Mouse (Mus musculus): ENCODE data around the gene Ndufc1.
"Not testable (repeated sequence)": the region's sequence is repeated elsewhere in the genome, so short reads cannot be mapped to it uniquely, and the experiment has no call there.

Gene Ndufc1

GRCm38 (mm10) chr3:51368011-51368410, 40.8 kb downstream of the Ndufc1 start:
- DNase-seq (ENCODE audit: low read depth, low spot score) = no peak

GRCm38 (mm10) chr3:51366926-51367325, 41.9 kb downstream of the Ndufc1 start:
- DNase-seq (ENCODE audit: low read depth, low spot score) = no peak

- DNase-seq (ENCODE audit: low read depth, low spot score) = no peak
Measured at GRCm38 (mm10) chr3:51365517-51365882, 43.3 kb downstream of the Ndufc1 start.

GRCm38 (mm10) chr3:51364703-51365516, 43.9 kb downstream of the Ndufc1 start:
- DNase-seq (ENCODE audit: low read depth, low spot score) = peak; percentile 61

DNA sequence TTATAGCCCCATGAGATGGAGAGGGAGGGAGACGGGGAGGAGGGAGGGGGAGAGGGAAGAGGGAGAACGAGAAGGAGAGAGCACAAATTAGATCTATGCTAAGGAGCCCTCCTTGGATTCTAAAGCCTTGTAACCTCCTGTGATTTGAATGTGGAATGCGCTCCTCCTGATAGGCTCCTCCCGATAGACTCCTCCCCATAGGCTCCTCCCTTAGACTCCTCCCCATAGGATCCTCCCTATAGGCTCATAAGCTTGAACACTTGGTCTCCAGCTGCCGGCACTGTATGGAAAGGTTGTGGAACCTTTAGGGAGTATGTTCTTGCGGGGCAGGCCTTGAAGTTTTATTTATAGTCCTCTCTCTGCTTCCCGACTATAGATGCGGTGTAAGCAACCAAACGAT, 47.7 kb downstream of the Ndufc1 start:
- DNase-seq (ENCODE audit: low read depth, low spot score) = peak; percentile 95

- no peak for DNase-seq (ENCODE audit: low read depth, low spot score)
Measured at GRCm38 (mm10) chr3:51359558-51360307, 49.1 kb downstream of the Ndufc1 start.

DNA sequence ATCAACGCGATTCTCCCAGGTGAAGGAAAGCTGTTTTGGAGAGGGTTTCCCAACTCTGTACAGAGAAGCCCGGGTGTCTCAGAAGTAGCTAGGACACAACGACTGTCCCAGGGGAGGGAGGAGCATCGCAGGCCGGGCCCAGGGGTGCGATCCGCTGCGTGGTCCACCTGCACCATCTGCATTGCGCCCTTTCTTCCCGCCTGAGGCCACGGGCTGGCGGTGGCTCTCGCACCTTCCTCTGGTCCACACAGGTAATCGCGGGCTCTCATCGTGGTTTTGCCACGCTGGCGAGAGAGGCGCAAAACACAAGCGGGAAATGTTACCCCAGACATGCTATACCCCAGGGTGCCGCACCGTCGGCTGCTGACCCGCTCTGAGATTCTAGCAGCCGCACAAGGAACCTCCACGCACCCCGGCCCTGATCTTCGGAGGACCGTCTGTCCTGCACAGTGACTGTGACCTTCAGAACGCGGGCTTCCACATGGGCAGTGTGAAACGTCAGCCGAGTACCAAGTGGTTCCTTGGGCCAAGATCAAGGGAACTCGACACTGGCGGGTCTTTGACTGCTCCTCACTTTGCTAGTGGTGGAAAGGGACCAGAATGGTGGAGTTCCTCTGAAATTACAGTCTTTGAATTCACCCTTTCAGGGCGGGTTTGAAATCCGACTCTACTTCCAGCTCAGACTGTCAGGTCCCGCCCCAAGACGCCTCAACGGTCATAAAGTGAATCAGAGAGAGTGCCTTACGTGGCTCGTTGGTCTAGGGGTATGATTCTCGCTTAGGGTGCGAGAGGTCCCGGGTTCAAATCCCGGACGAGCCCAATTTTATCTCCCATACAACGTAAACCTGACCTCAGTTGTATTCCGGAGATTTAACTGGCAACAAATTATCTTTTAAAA, 49.9 kb downstream of the Ndufc1 start:
- DNase-seq (ENCODE audit: low read depth, low spot score) = peak; percentile 89

DNA sequence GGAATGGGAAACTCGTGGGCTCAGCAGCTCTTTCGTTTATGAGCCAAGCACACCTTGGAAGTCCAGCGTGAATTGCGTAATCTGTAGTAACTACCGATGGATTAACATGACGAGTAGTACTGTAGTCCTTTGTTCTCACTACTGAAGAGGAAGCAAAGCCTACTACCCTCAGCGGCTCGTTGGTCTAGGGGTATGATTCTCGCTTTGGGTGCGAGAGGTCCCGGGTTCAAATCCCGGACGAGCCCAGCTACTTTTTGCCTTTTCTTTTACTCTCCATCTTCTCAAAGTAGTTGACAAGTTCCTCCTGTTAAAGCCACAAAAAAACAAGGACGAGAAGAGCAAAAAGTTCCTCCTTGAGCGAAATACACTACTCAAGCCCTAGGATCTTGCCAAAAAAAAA, 50.6 kb downstream of the Ndufc1 start:
- peak; percentile 87 for DNase-seq (ENCODE audit: low read depth, low spot score)

DNA sequence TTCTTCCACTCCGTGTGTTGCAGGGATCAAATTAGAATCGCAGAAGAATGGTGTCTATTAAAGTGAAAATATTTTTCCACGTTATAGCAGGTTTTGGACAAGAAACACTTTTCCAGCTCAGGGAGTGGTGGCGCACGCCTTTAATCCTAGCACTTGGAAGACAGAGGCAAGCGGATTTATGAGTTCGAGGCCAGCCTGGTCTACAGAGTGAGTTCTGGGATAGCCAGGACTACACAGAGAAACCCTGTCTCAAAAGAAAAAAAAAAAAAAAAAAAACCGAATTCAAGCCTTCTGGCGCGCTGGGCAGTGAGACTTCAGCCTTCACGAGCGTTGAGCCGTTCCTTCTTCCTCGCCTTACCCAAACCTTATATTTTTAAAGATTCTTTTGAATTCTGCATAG, 51.2 kb downstream of the Ndufc1 start:
- peak; percentile 40 for DNase-seq (ENCODE audit: low read depth, low spot score)

GRCm38 (mm10) chr3:51357078-51357477, 51.7 kb downstream of the Ndufc1 start:
- DNase-seq (ENCODE audit: low read depth, low spot score) = no peak

- DNase-seq (ENCODE audit: low read depth, low spot score) = not testable (repeated sequence)
Measured at GRCm38 (mm10) chr3:51354956-51355355, 53.8 kb downstream of the Ndufc1 start.
